Mouse (Mus musculus) kidney, embryonic 14.5 days (tissue): ENCODE measurements at regions not wholly inside any gene's neighbourhood (a gene's known extent, or its start where the extent isn't known, plus 50 kb on each side); places are given as distances from the start of the nearest gene placed in this dataset.
A peak's percentile ranks its signal among the peaks of the same experiment; 100 is the strongest.

Experiments used
- ATAC-seq: fragments of 200-750 bp; cut with Nextera tagmentation; 2 replicates; pipeline ENCODE4 v1.8.0; 2017; ENCODE audit warnings: moderate number of reproducible peaks, mild to moderate bottlenecking, moderate TSS enrichment, moderate library complexity; ENCODE audit not compliant: low FRiP score, low TSS enrichment
- H3K27ac ChIP-seq: fragments of 300-500 bp; sonication (generic); 2 replicates; pipeline ENCODE4 v1.5.1; 2014; ENCODE audit warnings: low read depth, mild to moderate bottlenecking, low read length, moderate library complexity, mixed read lengths
- H3K27me3 ChIP-seq: fragments of 300-500 bp; sonication (generic); 2 replicates; pipeline ENCODE4 v1.6.1; 2014; ENCODE audit warnings: mild to moderate bottlenecking, low read length; ENCODE audit not compliant: control insufficient read depth, insufficient read depth
- H3K36me3 ChIP-seq: fragments of 300-500 bp; sonication (generic); 2 replicates; pipeline ENCODE4 v1.6.1; 2014; ENCODE audit warnings: low read length, mixed read lengths; ENCODE audit not compliant: control insufficient read depth, insufficient read depth
- H3K4me1 ChIP-seq: fragments of 300-500 bp; sonication (generic); 2 replicates; pipeline ENCODE4 v1.6.1; 2014; ENCODE audit warnings: low read length, mixed read lengths; ENCODE audit not compliant: control insufficient read depth, insufficient read depth
- H3K4me2 ChIP-seq: fragments of 300-500 bp; sonication (generic); replicated peaks from 2 replicates; pipeline ENCODE4 v1.6.1; 2014; ENCODE audit warnings: low read depth, mild to moderate bottlenecking, low read length
- H3K4me3 ChIP-seq: fragments of 300-500 bp; sonication (generic); 2 replicates; pipeline ENCODE4 v1.5.1; 2014; ENCODE audit warnings: mild to moderate bottlenecking, low read length
- H3K9ac ChIP-seq: fragments of 300-500 bp; sonication (generic); 2 replicates; pipeline ENCODE4 v1.6.1; 2014; ENCODE audit warnings: low read depth, mild to moderate bottlenecking, low read length, moderate library complexity
- H3K9me3 ChIP-seq: fragments of 300-500 bp; sonication (generic); 2 replicates; pipeline ENCODE4 v1.6.1; 2016; ENCODE audit warnings: low read length; ENCODE audit not compliant: control insufficient read depth
- WGBS: fragments of 180-500 bp; shearing (Covaris S2); extraction: QIAGEN DNeasy Blood & Tissue Kit; methylation state at CpG from one replicate; pipeline ENCODE4 v1.1.7; 2014; 5-methylcytosine and 5-hydroxymethylcytosine counted together

- 93% methylated on average over 5 of the region's 5 CpGs for WGBS
Observed at GRCm38 (mm10) chr3:149223776-149224175, 233.4 kb upstream of the Adgrl2 start.

GRCm38 (mm10) chr3:149220958-149221357 lies 230.6 kb upstream of the Adgrl2 start:
- Histone ChIP-seq H3K9ac (no peak overlapping the region), H3K27me3 (no peaks in the 10 kb centered on the region), H3K4me3 (no peak overlapping the region), H3K27ac (0 out of 2 replicates have a peak overlapping the region, but pooled peaks have one; percentile 38), H3K4me1 (peaks cover 13% of the 10 kb centered on the region), H3K9me3 (no peaks in the 10 kb centered on the region), H3K36me3 (no peaks in the 10 kb centered on the region), H3K4me2 (no peak overlapping the region)
- ATAC-seq, result no peak
- 82% methylated on average over 4 of the region's 4 CpGs for WGBS

More at GRCm38 (mm10) chr3:149223776-149224175, 233.4 kb upstream of the Adgrl2 start:
- H3K36me3 ChIP-seq, result no peaks in the 10 kb centered on the region
- H3K4me3 ChIP-seq, result no peak overlapping the region
- H3K27me3 ChIP-seq, result no peaks in the 10 kb centered on the region
- no peak overlapping the region for H3K9ac ChIP-seq
- no peak overlapping the region for H3K27ac ChIP-seq
- ATAC-seq, result no peak
- H3K9me3 ChIP-seq, result no peaks in the 10 kb centered on the region
- no peak overlapping the region for H3K4me2 ChIP-seq
- H3K4me1 ChIP-seq, result peaks cover 13% of the 10 kb centered on the region

DNA sequence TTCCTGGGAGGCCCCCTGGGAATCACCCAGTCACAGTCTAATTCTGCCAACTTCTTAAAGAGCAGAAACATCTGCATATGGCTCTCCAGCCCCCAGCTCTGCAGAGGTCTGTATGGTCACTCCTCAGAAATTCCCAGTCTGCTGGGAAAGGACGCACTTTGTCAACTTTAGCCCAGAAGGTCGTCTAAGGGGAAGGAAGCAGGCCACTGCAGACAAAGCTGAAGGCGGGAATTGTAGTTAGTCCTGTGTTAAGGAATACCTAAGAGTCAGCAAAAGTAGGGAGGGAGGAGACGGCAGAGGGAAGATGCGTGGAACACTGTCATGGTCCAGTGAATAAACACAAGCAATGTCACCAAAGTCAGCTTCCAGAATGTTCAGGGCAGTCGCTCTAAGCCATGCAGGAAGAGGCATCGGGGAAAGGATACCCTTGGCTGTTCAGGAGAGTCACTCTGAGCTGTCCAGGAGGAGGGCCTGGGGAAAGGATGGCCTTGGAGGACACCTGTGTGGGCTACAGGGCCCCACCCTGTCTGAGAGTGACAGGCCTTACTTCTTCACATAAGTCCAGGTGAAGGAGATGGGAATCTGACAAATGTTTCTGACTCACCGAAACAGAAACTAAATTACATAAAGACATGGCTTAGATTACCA lies 230.1 kb upstream of the Adgrl2 start:
- H3K36me3 ChIP-seq, result no peaks in the 10 kb centered on the region
- WGBS, result 39% methylated on average over 8 of the region's 8 CpGs
- no peak overlapping the region for H3K9ac ChIP-seq
- H3K4me3 ChIP-seq, result no peak overlapping the region
- no peaks in the 10 kb centered on the region for H3K9me3 ChIP-seq
- H3K4me1 ChIP-seq, result peaks cover 13% of the 10 kb centered on the region
- H3K4me2 ChIP-seq, result no peak overlapping the region
- ATAC-seq, result peak; percentile 84
- 0 out of 2 replicates have a peak overlapping the region, but pooled peaks have one; percentile 38 for H3K27ac ChIP-seq
- no peaks in the 10 kb centered on the region for H3K27me3 ChIP-seq

DNA sequence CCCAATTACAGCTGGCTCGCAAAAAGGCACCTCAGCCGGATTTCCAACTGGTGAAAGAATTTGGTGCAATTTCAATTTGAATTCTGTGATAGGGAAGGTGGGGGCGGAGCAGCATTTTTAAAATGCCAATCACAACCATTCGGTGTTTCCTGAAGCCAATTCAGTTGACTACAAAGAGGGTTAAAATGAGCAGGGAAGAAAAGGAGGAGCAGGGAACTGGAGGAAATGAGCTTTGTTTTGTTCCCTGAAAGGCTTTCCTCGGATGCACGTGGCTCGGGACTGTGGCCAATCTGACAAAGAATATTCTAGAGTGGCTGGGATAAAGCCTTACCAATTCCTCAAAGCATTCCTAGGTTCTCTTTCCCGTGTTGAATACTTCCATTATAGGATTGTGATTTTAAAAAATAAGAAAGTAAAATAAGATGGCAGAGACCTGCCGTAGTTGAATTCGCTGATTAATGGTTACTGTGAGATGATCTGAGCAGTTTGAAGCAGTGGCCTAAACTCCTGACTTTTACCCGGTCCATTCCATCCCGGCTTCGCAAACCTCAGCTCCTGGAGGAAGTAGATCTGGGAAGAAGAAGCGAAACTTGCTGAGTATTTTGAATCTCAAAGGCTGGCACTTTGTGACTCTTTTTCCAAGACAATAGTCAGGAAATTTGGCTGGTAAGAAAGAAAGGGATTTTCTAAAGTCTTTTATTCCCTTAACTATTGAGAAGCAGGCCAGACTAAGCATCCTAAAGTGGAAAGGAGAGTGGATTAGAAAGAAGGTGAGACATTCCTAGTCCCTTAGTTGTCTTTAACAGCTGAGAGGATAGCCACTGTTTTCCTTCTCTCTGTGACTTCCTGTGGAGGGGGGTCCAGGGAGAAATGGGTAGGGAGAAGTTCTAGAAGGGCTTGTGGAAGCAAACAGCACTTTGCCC lies 229.3 kb upstream of the Adgrl2 start:
- Histone ChIP-seq H3K36me3 (no peaks in the 10 kb centered on the region), H3K9ac (no peak overlapping the region), H3K4me3 (no peak overlapping the region), H3K4me2 (no peak overlapping the region), H3K4me1 (peaks cover 13% of the 10 kb centered on the region), H3K27me3 (no peaks in the 10 kb centered on the region), H3K27ac (peak overlapping the region; percentile 14; the same call in 1 of the 2 replicates), H3K9me3 (no peaks in the 10 kb centered on the region)
- 48% methylated on average over 14 of the region's 14 CpGs for WGBS
- no peak for ATAC-seq

GRCm38 (mm10) chr3:149217916-149218803 lies 227.8 kb upstream of the Adgrl2 start:
- no peaks in the 10 kb centered on the region for H3K9me3 ChIP-seq
- peaks cover 16% of the 10 kb centered on the region for H3K4me1 ChIP-seq
- H3K4me2 ChIP-seq, result no peak overlapping the region
- no peaks in the 10 kb centered on the region for H3K27me3 ChIP-seq
- H3K27ac ChIP-seq, result no peak overlapping the region
- no peak for ATAC-seq
- WGBS, result 92% methylated on average over 9 of the region's 9 CpGs
- no peaks in the 10 kb centered on the region for H3K36me3 ChIP-seq
- no peak overlapping the region for H3K9ac ChIP-seq
- no peak overlapping the region for H3K4me3 ChIP-seq

DNA sequence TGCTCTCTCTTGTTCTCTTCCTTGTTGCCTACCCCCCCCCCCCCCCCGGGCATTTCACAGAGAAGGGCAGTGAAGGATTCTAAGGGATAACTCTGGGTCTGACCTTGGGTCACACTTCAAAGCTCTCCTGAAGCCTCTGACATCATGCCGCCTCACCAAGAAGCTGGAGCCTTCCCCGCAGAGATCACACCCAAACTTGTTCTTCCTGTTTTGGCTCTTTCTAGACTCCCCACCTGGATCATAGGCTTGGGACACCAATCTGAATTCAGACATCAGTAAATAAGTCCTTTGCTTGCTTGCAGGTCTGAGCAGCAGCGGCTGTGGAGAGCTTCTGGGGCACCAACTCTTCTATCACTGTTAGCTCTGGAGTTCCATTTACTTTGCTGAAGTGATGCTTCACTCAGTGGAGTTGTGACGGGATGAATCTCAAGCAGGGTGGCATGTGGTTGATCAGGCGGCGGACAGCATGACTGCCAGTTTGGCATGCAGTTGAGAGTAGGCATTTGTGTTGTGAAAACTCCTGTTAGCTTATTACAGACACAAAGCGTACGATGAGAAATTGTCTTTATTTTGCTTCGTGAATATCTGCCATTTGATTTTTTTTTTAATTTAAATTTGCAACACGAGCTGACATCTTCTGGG lies 226.5 kb upstream of the Adgrl2 start:
- ATAC-seq, result no peak
- 79% methylated on average over 11 of the region's 11 CpGs for WGBS
- no peak overlapping the region for H3K4me2 ChIP-seq
- H3K9me3 ChIP-seq, result no peaks in the 10 kb centered on the region
- no peaks in the 10 kb centered on the region for H3K27me3 ChIP-seq
- H3K4me3 ChIP-seq, result no peak overlapping the region
- peaks cover 16% of the 10 kb centered on the region for H3K4me1 ChIP-seq
- no peak overlapping the region for H3K27ac ChIP-seq
- H3K9ac ChIP-seq, result no peak overlapping the region
- no peaks in the 10 kb centered on the region for H3K36me3 ChIP-seq

DNA sequence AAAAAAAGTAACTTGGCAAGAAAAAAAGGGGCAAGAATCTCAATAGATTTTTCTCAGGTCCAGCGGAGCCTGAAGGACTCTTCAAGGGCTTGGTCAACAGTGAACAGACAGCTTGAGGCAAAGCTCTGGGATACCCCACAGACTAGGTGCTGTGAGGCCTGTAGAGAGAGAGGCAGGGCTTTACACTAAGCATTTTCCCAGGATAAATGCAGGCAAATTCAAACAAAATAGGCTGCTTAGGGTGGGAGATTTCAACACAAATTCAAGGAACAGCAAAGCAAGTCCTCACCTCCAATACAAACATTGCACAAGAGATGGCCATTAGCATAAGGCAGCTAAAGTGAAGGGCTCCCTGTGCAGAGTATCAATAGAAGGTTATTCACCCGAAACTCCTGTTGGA lies 225.3 kb upstream of the Adgrl2 start:
- no peaks in the 10 kb centered on the region for H3K36me3 ChIP-seq
- no peak overlapping the region for H3K4me2 ChIP-seq
- no peaks in the 10 kb centered on the region for H3K27me3 ChIP-seq
- ATAC-seq, result no peak
- H3K9ac ChIP-seq, result no peak overlapping the region
- peaks cover 12% of the 10 kb centered on the region for H3K4me1 ChIP-seq
- no peak overlapping the region for H3K4me3 ChIP-seq
- no peaks in the 10 kb centered on the region for H3K9me3 ChIP-seq
- no peak overlapping the region for H3K27ac ChIP-seq
- WGBS, result 70% methylated on average over 2 of the region's 2 CpGs

GRCm38 (mm10) chr3:149211909-149212308 lies 221.6 kb upstream of the Adgrl2 start:
- Histone ChIP-seq H3K4me3 (no peak overlapping the region), H3K4me2 (no peak overlapping the region), H3K27me3 (no peaks in the 10 kb centered on the region), H3K9me3 (no peaks in the 10 kb centered on the region), H3K4me1 (0 out of 2 replicates have a peak, but pooled peaks cover 3% of the 10 kb centered on the region), H3K27ac (no peak overlapping the region), H3K36me3 (no peaks in the 10 kb centered on the region), H3K9ac (no peak overlapping the region)
- 93% methylated on average over 7 of the region's 7 CpGs for WGBS
- no peak for ATAC-seq
